In the genomic region with DNA sequence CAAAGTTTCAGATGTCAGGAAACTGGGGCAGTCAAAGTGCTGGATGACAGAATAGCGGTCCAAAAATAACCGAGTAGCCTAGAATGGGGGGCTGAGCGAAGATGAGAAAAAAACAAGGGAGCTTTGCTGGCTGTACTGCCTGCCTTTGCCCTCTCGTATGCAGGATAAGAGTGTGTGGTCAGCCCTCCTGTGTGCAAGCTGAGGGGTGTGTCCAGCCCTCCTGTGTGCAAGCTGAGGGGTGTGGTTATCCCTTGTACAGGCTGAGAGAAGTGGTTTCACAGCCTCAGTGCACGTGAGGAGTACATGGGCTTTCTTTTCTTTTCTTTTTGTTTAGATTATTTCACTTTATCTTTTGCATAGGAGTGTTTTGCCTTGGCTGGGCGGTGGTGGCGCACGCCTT, we compare ENCODE assay signal across 13 mouse cellular contexts. TPM values are rescaled to one million over a fixed set of nuclear protein-coding genes. Genes with fewer than 3 reads are reported as not detected.
DNase-seq lines count a peak whose midpoint lies in the region; ATAC-seq and TF ChIP-seq lines count a peak whose summit lies in the region.
"Had no signal": no experiment of that assay in that cellular context is flagged by ENCODE, and none has a peak within 500 bp of the region (broad histone marks: within the 10 kb centered on the region; RNA-seq: fewer than 3 reads in every experiment).

No protein-coding gene starts in this region.

- no peak for TF ChIP-seq RAD21 in CH12.LX (IDR thresholded peaks at IDR 0.05; ENCODE audit: low read depth, low read length)

- H3K4me1 ChIP-seq in embryonic facial prominence, embryonic 14.5 days (ENCODE audit: control insufficient read depth, insufficient read depth, low read length): no peaks in the 10 kb centered on the region
- 0 out of 2 replicates have a peak, but pooled peaks cover 8% of the 10 kb centered on the region for H3K4me1 ChIP-seq in embryonic facial prominence, embryonic 10.5 days
- no peaks in the 10 kb centered on the region for H3K4me1 ChIP-seq in kidney, postnatal 0 days (replicated peaks; ENCODE audit: insufficient read depth, low read length)
- H3K4me1 ChIP-seq in CH12.LX (ENCODE audit: control insufficient read depth in 1 of 2, insufficient read depth in 2 of 2): no peaks in the 10 kb centered on the region
- H3K4me1 ChIP-seq in intestine, embryonic 16.5 days (ENCODE audit: control insufficient read depth, insufficient read depth, low read length): peaks cover 4% of the 10 kb centered on the region; the same call in 1 of the 2 replicates
- H3K4me1 ChIP-seq: neural tube, embryonic 12.5 days had no signal

- no peaks in the 10 kb centered on the region for H3K9me3 ChIP-seq in embryonic facial prominence, embryonic 14.5 days (ENCODE audit: control insufficient read depth, low read length)
- H3K9me3 ChIP-seq in embryonic facial prominence, embryonic 10.5 days: no peaks in the 10 kb centered on the region
- no peaks in the 10 kb centered on the region for H3K9me3 ChIP-seq in kidney, postnatal 0 days (replicated peaks; ENCODE audit: low read length)
- no peaks in the 10 kb centered on the region for H3K9me3 ChIP-seq in CH12.LX (replicated peaks; ENCODE audit: low read length)
- H3K9me3 ChIP-seq in intestine, embryonic 16.5 days (ENCODE audit: control insufficient read depth, low read length): no peaks in the 10 kb centered on the region
- H3K9me3 ChIP-seq: neural tube, embryonic 12.5 days had no signal

- H3K4me3 ChIP-seq in embryonic facial prominence, embryonic 14.5 days (ENCODE audit: low read depth, low read length): no peak overlapping the region
- H3K4me3 ChIP-seq in embryonic facial prominence, embryonic 10.5 days: no peak overlapping the region
- H3K4me3 ChIP-seq in kidney, postnatal 0 days (replicated peaks; ENCODE audit: low read depth, low read length): no peak overlapping the region
- H3K4me3 ChIP-seq in CH12.LX (replicated peaks in 1 of 3; ENCODE audit: low read depth in 2 of 3, low read length in 2 of 3, poor library complexity in 1 of 3): no peak overlapping the region
- H3K4me3 ChIP-seq in intestine, embryonic 16.5 days (ENCODE audit: low read length): no peak overlapping the region
- H3K4me3 ChIP-seq: neural tube, embryonic 12.5 days had no signal

- DNase-seq in embryonic facial prominence, embryonic 14.5 days (ENCODE audit: low spot score): peak; percentile 33
- no peak for DNase-seq in embryonic facial prominence, embryonic 10.5 days (ENCODE audit: low spot score)
- no peak for DNase-seq in kidney, postnatal 0 days (ENCODE audit: low spot score)
- DNase-seq in kidney, adult 8-10 months: no peak
- DNase-seq in CH12.LX (ENCODE audit: extremely low read depth): no peak
- no peak for DNase-seq in spleen, postnatal 4 days (ENCODE audit: low spot score in 2 of 2)
- no peak for DNase-seq in spleen, postnatal 36 days (ENCODE audit: low spot score in 2 of 2)
- DNase-seq: cerebellum, adult 11-12 months; forebrain, postnatal 0 days; kidney, postnatal 36 days; left cerebral cortex, postnatal 4 days had no signal

- in situ Hi-C loops in CH12.LX (cut with MboI; ENCODE audit: low pct_ligation_motif_present, low pct_unique_long_range_greater_than_20kb, low sequenced_read_pairs): no loop called here

- H3K9ac ChIP-seq in embryonic facial prominence, embryonic 14.5 days (ENCODE audit: low read depth, low read length): no peak overlapping the region
- no peak overlapping the region for H3K9ac ChIP-seq in kidney, postnatal 0 days (ENCODE audit: low read depth, low read length)
- H3K9ac ChIP-seq in CH12.LX (ENCODE audit: insufficient read depth, low read depth): no peak overlapping the region
- no peak overlapping the region for H3K9ac ChIP-seq in intestine, embryonic 16.5 days (ENCODE audit: low read depth, low read length)
- H3K9ac ChIP-seq: forebrain, postnatal 0 days; neural tube, embryonic 12.5 days had no signal

- H3K27ac ChIP-seq in embryonic facial prominence, embryonic 14.5 days (replicated peaks; ENCODE audit: low read depth, low read length): no peak overlapping the region
- no peak overlapping the region for H3K27ac ChIP-seq in embryonic facial prominence, embryonic 10.5 days (replicated peaks)
- H3K27ac ChIP-seq in kidney, postnatal 0 days: peak overlapping the region; percentile 22; the same call in 1 of the 2 replicates
- H3K27ac ChIP-seq in CH12.LX (ENCODE audit: insufficient read depth, low read depth): no peak overlapping the region
- H3K27ac ChIP-seq in intestine, embryonic 16.5 days (ENCODE audit: low read length): no peak overlapping the region; the same call in 1 of the 2 replicates
- H3K27ac ChIP-seq: neural tube, embryonic 12.5 days had no signal

- dilution Hi-C loops in CH12.LX (cut with MboI; ENCODE audit: extremely low pct_ligation_motif_present, extremely low pct_unique_long_range_greater_than_20kb, low sequenced_read_pairs): no loop called here

- ATAC-seq in embryonic facial prominence, embryonic 14.5 days (ENCODE audit: low read depth): 0 out of 2 replicates have a peak, but pooled peaks have one; percentile 12
- ATAC-seq in kidney, postnatal 0 days (replicated peaks; ENCODE audit: low FRiP score, low read depth): no peak
- ATAC-seq in intestine, embryonic 16.5 days: 0 out of 2 replicates have a peak, but pooled peaks have one; percentile 34
- ATAC-seq: forebrain, postnatal 0 days had no signal

- 58% methylated on average over 8 of the region's 8 CpGs for WGBS in embryonic facial prominence, embryonic 14.5 days
- 73% methylated on average over 8 of the region's 8 CpGs for WGBS in embryonic facial prominence, embryonic 10.5 days
- 65% methylated on average over 8 of the region's 8 CpGs for WGBS in kidney, postnatal 0 days
- WGBS in intestine, embryonic 16.5 days: 73% methylated on average over 8 of the region's 8 CpGs

- no peak for TF ChIP-seq EP300 in CH12.LX (IDR thresholded peaks at IDR 0.05; ENCODE audit: low read length)

- TF ChIP-seq POLR2A in CH12.LX (IDR thresholded peaks at IDR 0.05; ENCODE audit: low read depth, low read length): no peak

- no peaks in the 10 kb centered on the region for H3K36me3 ChIP-seq in embryonic facial prominence, embryonic 14.5 days (ENCODE audit: control insufficient read depth, insufficient read depth, low read length)
- no peaks in the 10 kb centered on the region for H3K36me3 ChIP-seq in embryonic facial prominence, embryonic 10.5 days (replicated peaks)
- H3K36me3 ChIP-seq in kidney, postnatal 0 days (ENCODE audit: insufficient read depth, low read length): no peaks in the 10 kb centered on the region
- no peaks in the 10 kb centered on the region for H3K36me3 ChIP-seq in CH12.LX (replicated peaks in 1 of 2; ENCODE audit: control insufficient read depth in 1 of 2, insufficient read depth in 1 of 2, low read length in 1 of 2)
- H3K36me3 ChIP-seq in intestine, embryonic 16.5 days (ENCODE audit: control insufficient read depth, insufficient read depth, low read length): no peaks in the 10 kb centered on the region
- H3K36me3 ChIP-seq: neural tube, embryonic 12.5 days had no signal

- no peak for TF ChIP-seq CTCF in kidney, postnatal 0 days (IDR thresholded peaks at IDR 0.05; ENCODE audit: low read depth)
- no peak for TF ChIP-seq CTCF in CH12.LX (conservative IDR thresholded peaks at IDR 0.05 in 1 of 2, IDR thresholded peaks at IDR 0.05 in 1 of 2; ENCODE audit: low read depth in 2 of 2, low read length in 2 of 2)

- H3K4me2 ChIP-seq in embryonic facial prominence, embryonic 14.5 days (ENCODE audit: low read depth, low read length): no peak overlapping the region
- H3K4me2 ChIP-seq in kidney, postnatal 0 days (ENCODE audit: low read length): no peak overlapping the region
- H3K4me2 ChIP-seq in CH12.LX (ENCODE audit: insufficient read depth, low read depth, poor library complexity, severe bottlenecking): no peak overlapping the region
- no peak overlapping the region for H3K4me2 ChIP-seq in intestine, embryonic 16.5 days (ENCODE audit: low read depth, low read length)
- H3K4me2 ChIP-seq: neural tube, embryonic 12.5 days had no signal

- H3K27me3 ChIP-seq in embryonic facial prominence, embryonic 14.5 days (replicated peaks; ENCODE audit: control insufficient read depth, insufficient read depth, low read length): no peaks in the 10 kb centered on the region
- H3K27me3 ChIP-seq in embryonic facial prominence, embryonic 10.5 days (replicated peaks; ENCODE audit: low read depth, poor library complexity, severe bottlenecking): no peaks in the 10 kb centered on the region
- H3K27me3 ChIP-seq in kidney, postnatal 0 days (ENCODE audit: insufficient read depth, low read length): no peaks in the 10 kb centered on the region
- H3K27me3 ChIP-seq in CH12.LX (replicated peaks): no peaks in the 10 kb centered on the region
- no peaks in the 10 kb centered on the region for H3K27me3 ChIP-seq in intestine, embryonic 16.5 days (replicated peaks; ENCODE audit: control insufficient read depth, insufficient read depth, low read length)
- H3K27me3 ChIP-seq: neural tube, embryonic 12.5 days had no signal

- no peaks in the 10 kb centered on the region for H3K79me2 ChIP-seq in CH12.LX (replicated peaks; ENCODE audit: control insufficient read depth, extremely low read depth, insufficient read depth, poor library complexity, severe bottlenecking)

RNA-seq across cellular contexts. Expression of a gene that starts 22.6 kb away (rescaled TPM):
- polyA plus RNA-seq in embryonic facial prominence, embryonic 14.5 days (2014; fragmentation: Nextera tagmentation; extraction: Ambion mirVana): 9.0 and 9.1 TPM in 2 replicates
- 20.1 and 20.6 TPM in 2 replicates for polyA plus RNA-seq in embryonic facial prominence, embryonic 10.5 days (2016; fragmentation: Nextera tagmentation; extraction: Ambion mirVana)
- polyA plus RNA-seq in kidney, postnatal 0 days (2015; fragmentation: Nextera tagmentation; extraction: Ambion mirVana): 11.1 and 12.1 TPM in 2 replicates
- total RNA-seq in CH12.LX (2012; rRNA removed) (8.1 and 9.0 TPM in 2 replicates), CH12.LX (2014; rRNA removed) (11.0 and 14.3 TPM in 2 replicates)
- 1.1 and 2.0 TPM in 2 replicates for polyA plus RNA-seq in CH12.LX (2012; ENCODE audit: insufficient read length, low read depth)
- 13.8 and 14.8 TPM in 2 replicates for polyA plus RNA-seq in intestine, embryonic 16.5 days (2015; fragmentation: Nextera tagmentation; extraction: Ambion mirVana)

RNA-seq across cellular contexts. Expression of a gene that starts 33.2 kb away (rescaled TPM):
- 9.0 and 9.8 TPM in 2 replicates for polyA plus RNA-seq in embryonic facial prominence, embryonic 14.5 days (2014; fragmentation: Nextera tagmentation; extraction: Ambion mirVana)
- 2.8 and 3.3 TPM in 2 replicates for polyA plus RNA-seq in embryonic facial prominence, embryonic 10.5 days (2016; fragmentation: Nextera tagmentation; extraction: Ambion mirVana)
- polyA plus RNA-seq in kidney, postnatal 0 days (2015; fragmentation: Nextera tagmentation; extraction: Ambion mirVana): 6.3 and 6.7 TPM in 2 replicates
- total RNA-seq in CH12.LX (2012; rRNA removed): 57.3 and 69.8 TPM in 2 replicates
- 61.8 and 62.9 TPM in 2 replicates for total RNA-seq in CH12.LX (2014; rRNA removed)
- 123 and 140 TPM in 2 replicates for polyA plus RNA-seq in CH12.LX (2012; ENCODE audit: insufficient read length, low read depth)
- polyA plus RNA-seq in intestine, embryonic 16.5 days (2015; fragmentation: Nextera tagmentation; extraction: Ambion mirVana): 8.5 and 10.3 TPM in 2 replicates

RNA-seq across cellular contexts. Expression of a gene that starts 54.5 kb away (rescaled TPM):
- 1.4 and 2.6 TPM in 2 replicates for polyA plus RNA-seq in embryonic facial prominence, embryonic 14.5 days (2014; fragmentation: Nextera tagmentation; extraction: Ambion mirVana)
- 1.4 and 1.6 TPM in 2 replicates for polyA plus RNA-seq in embryonic facial prominence, embryonic 10.5 days (2016; fragmentation: Nextera tagmentation; extraction: Ambion mirVana)
- polyA plus RNA-seq in kidney, postnatal 0 days (2015; fragmentation: Nextera tagmentation; extraction: Ambion mirVana): 0.78 and 0.99 TPM in 2 replicates
- total RNA-seq in CH12.LX (2012; rRNA removed) (1.3 and 1.7 TPM in 2 replicates), CH12.LX (2014; rRNA removed) (0.34 TPM in 1 of 2 replicates, not detected in the other)
- polyA plus RNA-seq in CH12.LX (2012; ENCODE audit: insufficient read length, low read depth): 2.4 and 3.1 TPM in 2 replicates
- polyA plus RNA-seq in intestine, embryonic 16.5 days (2015; fragmentation: Nextera tagmentation; extraction: Ambion mirVana): 0.66 and 1.1 TPM in 2 replicates

RNA-seq across cellular contexts. Expression of a gene that starts 56.2 kb away (rescaled TPM):
- polyA plus RNA-seq in embryonic facial prominence, embryonic 14.5 days (2014; fragmentation: Nextera tagmentation; extraction: Ambion mirVana): 142 and 148 TPM in 2 replicates
- 176 and 182 TPM in 2 replicates for polyA plus RNA-seq in embryonic facial prominence, embryonic 10.5 days (2016; fragmentation: Nextera tagmentation; extraction: Ambion mirVana)
- 226 and 227 TPM in 2 replicates for polyA plus RNA-seq in kidney, postnatal 0 days (2015; fragmentation: Nextera tagmentation; extraction: Ambion mirVana)
- total RNA-seq in CH12.LX (2012; rRNA removed): 34.6 and 42.4 TPM in 2 replicates
- 26.8 and 30.5 TPM in 2 replicates for total RNA-seq in CH12.LX (2014; rRNA removed)
- polyA plus RNA-seq in CH12.LX (2012; ENCODE audit: insufficient read length, low read depth): 83.0 and 121 TPM in 2 replicates
- polyA plus RNA-seq in intestine, embryonic 16.5 days (2015; fragmentation: Nextera tagmentation; extraction: Ambion mirVana): 294 and 314 TPM in 2 replicates

Comparison
In these comparisons a context has a peak if more than half of its experiments do, and no peak if none do; other contexts are left out.
1. RNA of a gene that starts 33.2 kb away (polyA plus RNA-seq): 123 to 140 TPM in CH12.LX; 9.0 to 9.8 TPM in embryonic facial prominence, embryonic 14.5 days, 8.5 to 10.3 TPM in intestine, embryonic 16.5 days, 6.3 to 6.7 TPM in kidney, postnatal 0 days and 2.8 to 3.3 TPM in embryonic facial prominence, embryonic 10.5 days; every median in the first group is over 10 times any median in the second.